Mouse (Mus musculus) cerebellum, adult 8-10 months (tissue): Measurements from ENCODE around the gene Pou2f1.
"Not testable (repeated sequence)": the region's sequence is repeated elsewhere in the genome, so short reads cannot be mapped to it uniquely, and the experiment has no call there.

ENCODE experiments used
- DNase-seq: peaks from one replicate; pipeline ENCODE4 v3.0.0; 2022

Gene Pou2f1

DNA sequence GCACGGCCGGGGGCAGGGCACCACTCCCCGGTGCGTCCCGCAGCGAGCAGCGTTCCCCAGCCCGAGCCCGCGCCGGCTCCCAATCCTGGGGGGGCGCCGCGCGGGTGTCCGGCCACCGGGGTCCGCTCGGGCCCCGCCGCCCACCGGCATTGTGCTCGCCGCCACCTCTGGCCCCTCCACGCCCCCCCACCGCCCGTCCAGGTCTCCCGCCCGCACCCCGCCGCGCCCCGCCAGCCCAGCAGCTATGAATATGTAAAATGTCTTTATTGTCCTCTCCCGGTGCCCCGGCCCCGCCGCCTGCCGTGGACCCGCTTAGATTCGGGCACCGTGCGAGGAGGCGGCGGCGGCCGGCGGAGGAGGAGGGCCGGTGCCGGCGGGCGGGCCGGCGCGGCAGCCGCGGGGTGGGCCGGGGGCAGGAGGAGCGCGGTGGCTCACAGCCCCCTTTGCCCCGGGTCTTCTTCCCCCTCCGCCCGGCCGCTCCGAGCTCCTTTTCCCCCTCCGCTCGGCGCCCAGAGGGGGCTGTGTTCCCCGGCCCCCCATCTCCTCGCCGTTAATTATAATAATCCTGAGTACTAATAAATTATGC lies 481 bp downstream of the Pou2f1 start:
- DNase-seq: no peak

DNA sequence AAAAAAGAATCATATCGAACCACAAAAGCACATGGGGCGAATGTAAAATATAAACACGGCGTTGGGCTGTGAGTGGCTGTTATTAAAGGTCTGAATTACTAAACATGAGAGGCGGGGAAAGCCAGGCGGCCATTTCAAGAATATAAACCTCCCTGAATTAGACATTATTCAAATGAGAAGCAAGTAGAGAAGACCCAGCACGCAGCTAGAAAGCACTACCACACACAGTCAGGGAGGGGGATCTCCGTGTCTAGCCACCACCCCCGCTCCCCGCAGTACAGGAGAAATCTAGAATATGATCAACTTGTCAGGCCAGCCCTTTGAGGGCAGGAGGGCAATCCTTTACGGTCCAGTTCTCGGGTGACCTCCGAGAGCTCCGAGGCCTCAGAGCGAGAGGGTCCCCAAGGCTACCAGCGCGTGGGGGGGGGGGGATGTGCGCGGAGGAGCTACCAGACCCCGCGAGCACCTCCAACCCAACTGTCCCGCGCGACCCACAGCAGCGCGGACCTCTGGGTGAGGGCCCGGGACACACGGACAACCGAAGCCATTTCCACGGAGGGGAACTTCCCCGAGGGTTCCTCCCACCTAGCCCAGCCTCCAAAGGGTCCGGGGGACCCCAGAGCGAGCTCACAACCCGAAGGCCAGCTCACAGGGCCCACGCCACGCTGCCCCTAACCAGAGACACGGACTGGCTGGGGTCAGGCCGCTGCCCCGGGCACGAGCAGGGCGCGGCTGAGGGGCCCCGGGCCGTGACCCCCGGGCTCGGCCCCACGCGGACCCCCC lies 1.2 kb downstream of the Pou2f1 start:
- DNase-seq: peak; percentile 51

DNA sequence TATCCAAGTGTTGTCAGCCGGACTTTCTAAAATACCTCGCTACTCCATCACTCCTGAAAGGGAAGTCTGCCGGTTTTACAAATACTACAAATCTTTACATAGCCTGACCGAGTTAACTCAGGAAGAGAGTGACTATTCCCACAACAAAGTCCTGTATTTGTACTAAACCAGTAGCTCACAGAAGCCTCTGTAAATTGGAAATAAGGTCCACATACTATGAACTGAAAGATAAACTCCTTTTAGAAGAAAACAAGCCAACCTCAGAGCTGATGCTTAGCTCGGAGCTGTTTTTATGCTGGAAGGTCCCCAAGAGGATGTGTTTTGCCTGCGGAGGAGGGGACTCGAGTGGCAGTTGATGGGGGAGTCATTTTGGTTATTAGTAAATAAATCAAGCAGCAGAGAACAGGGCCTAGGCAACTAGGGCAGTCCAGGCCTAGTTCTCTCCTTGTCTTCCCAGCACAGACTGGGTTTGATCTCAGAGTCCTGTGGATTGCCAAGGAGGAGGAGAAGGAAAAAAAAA lies 1.8 kb downstream of the Pou2f1 start:
- no peak for DNase-seq

DNA sequence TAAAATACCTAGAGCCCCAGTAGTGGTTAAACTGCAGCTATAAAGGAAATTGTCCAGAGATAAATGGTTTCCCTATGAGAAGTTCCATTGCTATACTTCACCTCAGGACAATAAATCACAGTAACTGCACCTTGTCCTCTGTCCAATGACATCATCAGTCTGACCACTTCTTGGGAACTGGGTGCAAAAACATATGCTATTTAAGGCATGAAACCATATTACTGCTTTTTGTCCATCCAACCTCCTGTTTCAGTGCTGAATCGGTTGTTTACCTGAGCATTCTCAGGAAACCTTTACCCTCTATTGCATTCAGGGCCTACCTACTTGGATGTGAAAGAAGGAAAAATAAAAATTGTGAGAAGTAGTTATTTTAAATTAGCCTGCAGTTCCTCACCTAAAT lies 2.8 kb downstream of the Pou2f1 start:
- DNase-seq: no peak

- DNase-seq: no peak
Observed at GRCm38 (mm10) chr1:165995661-165996055, 6.8 kb downstream of the Pou2f1 start.

GRCm38 (mm10) chr1:165995011-165995660 lies 7.3 kb downstream of the Pou2f1 start:
- DNase-seq: not testable (repeated sequence)

DNA sequence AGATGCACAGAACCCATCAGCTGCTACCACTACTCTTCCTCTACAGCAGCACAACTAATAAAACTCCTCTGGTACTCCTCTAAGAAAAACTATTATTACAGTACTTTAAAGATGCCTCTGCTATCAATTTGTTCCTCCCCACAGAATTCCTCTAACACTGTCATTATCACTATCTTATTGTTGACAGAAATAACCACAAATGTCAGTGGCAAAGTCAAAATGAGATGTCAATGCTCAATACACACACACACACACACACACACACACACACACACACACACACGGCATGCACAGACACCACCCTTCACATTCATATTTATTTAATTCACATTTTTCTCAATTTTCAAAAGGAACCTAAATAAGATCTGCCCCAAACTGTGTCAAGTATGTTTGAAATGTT lies 8.2 kb downstream of the Pou2f1 start:
- no peak for DNase-seq

- DNase-seq: no peak
Observed at GRCm38 (mm10) chr1:165993270-165994156, 9.0 kb downstream of the Pou2f1 start.

- DNase-seq: no peak
Observed at GRCm38 (mm10) chr1:165988536-165988935, 13.9 kb downstream of the Pou2f1 start.

GRCm38 (mm10) chr1:165988072-165988471 lies 14.4 kb downstream of the Pou2f1 start:
- DNase-seq: no peak

DNA sequence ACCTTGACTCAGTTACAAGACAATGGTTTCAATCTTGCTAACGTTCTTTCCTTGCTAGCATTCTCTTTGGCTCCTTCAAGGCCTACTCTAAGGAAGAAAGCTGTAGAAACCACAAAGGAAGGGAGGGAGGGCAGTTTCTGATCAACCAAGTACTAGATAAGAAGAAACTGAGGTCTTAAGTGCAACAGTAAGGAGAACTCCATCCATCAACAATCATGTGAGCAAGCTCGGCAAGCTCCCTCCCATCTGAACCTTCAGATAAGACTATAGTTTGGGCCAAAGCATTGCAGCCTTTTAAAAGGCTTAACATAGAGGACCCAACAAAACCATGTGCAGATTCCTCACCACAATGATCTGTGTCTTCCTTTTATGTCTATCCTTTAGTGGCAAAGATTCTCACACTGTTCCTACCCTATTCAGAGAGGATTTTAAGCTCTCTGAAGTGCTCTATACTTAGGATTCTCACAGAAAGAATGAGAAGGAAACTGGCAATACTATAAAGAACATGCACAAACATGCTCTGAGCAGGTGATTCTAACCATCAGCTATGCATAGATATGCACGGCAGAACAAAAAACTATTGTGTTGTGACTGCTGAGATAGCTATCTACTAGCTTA lies 16.6 kb downstream of the Pou2f1 start:
- DNase-seq: no peak

- no peak for DNase-seq
Observed at GRCm38 (mm10) chr1:165985186-165985585, 17.3 kb downstream of the Pou2f1 start.

- no peak for DNase-seq
Observed at GRCm38 (mm10) chr1:165976672-165977448, 25.6 kb downstream of the Pou2f1 start.

DNA sequence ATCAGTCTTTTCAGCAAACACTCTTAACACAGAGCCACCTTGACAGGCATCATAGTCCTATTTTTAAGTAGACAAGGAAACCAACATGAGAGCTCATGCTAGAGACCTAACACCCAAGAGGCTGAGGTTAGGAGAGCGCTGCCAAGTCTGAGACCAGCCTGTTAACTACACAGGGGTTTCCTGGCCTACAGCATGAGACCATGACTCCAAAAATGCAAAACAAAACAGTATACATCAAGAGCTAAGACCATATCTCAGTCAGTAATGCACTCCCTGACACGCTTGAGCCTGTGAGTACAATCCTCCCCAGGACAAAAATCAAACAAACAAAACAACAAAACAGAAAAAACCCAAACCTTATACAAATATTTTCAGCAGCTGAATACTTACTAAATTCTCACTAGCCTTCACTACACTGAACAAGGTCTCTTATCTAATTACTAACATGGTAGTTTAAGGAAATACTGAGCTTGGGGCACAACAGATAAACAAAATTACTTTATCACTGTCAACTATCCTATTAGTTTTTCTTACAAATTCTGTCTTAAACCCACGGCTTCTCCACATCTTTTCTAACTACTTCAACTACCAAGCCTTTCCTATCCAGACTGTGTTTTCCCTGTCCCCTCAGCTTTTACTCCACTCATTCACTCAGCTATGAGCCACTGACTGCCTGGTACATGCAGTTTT lies 33.3 kb downstream of the Pou2f1 start:
- no peak for DNase-seq

- DNase-seq: peak; percentile 55
Observed at GRCm38 (mm10) chr1:165967027-165967654, 35.3 kb downstream of the Pou2f1 start.

GRCm38 (mm10) chr1:165966156-165966914 lies 36.1 kb downstream of the Pou2f1 start:
- no peak for DNase-seq

DNA sequence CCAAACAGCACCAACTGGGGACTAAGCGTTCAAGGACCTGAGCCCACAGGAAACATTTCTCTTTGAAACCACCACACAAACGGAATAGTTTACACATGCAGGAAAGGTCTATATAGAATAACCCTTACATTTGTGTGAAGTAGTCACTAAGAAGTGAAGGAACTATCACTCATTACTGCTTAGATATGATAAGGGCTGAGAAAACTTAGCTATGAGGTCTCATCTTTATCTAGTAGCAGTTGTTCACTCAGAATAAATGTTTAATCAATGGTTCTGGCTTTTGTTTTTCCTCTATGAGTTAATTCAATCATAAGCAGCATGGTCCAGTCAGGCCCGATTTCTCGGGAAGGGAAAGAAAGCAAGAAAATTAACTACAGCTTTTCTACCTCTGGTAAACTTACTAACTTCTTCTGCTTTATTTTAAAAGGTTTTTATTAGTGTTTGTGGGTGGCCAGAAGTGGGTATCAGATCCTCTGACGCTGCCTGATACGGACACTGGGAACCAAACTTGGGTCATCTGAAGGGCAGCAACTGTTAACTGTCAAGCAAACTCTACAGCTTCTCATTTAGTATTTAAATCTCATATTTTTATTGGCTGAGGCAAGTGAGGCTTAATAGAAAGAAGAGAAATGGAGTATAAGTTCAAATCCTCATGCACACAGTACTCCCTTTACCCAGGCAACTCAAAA lies 40.7 kb downstream of the Pou2f1 start:
- no peak for DNase-seq

GRCm38 (mm10) chr1:165958159-165958558 lies 44.3 kb downstream of the Pou2f1 start:
- no peak for DNase-seq

DNA sequence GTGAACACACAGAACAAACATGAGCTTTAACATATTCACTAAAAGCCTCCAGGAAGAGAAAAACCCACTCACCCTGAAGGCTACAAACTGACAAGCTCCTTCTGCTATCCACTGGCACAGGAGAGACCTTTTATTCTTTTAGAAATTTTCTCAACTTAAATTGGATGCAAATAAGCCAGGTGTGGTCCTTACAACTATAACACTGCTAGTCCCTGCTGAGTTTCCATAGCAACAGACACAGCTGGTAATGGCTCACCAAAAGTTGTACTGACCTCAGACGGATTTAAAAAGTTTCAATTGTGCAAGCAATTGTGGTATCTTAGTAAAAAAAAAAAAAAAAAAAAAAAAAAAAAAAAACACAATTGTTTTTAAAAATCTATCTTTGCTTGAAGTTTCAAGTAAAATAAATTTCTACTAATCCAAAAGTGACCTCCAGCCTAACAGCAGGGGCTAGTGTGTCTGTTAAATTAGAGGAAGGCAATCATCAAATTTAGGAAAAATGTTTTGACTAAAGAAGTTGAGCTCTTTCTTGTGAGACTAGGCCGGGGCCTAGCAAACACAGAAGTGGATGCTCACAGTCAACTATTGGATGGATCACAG lies 54.2 kb downstream of the Pou2f1 start:
- DNase-seq: no peak
